Mouse (Mus musculus) intestine, embryonic 14.5 days (tissue): ENCODE measurements around the gene Nhsl2. TPM values are rescaled to one million over a fixed set of nuclear protein-coding genes. Genes with fewer than 3 reads are reported as not detected.

Experiments
- ATAC-seq: fragments of 200-750 bp; cut with Nextera tagmentation; replicated peaks from 2 replicates; pipeline ENCODE4 v1.8.0; 2017; ENCODE audit warnings: low read depth, moderate number of reproducible peaks, moderate TSS enrichment, moderate library complexity; ENCODE audit not compliant: low FRiP score, low TSS enrichment
- DNase-seq: peaks from one replicate; pipeline ENCODE4 v3.0.0-alpha.2; 2018; ENCODE audit warnings: low spot score
- H3K27ac ChIP-seq: fragments of 300-500 bp; sonication (generic); 2 replicates; pipeline ENCODE4 v1.5.1; 2014; ENCODE audit warnings: low read depth, mild to moderate bottlenecking, control low read depth
- H3K27me3 ChIP-seq: fragments of 300-500 bp; sonication (generic); replicated peaks from 2 replicates; pipeline ENCODE4 v1.6.1; 2014; ENCODE audit warnings: low read length, control low read depth; ENCODE audit not compliant: control insufficient read depth, insufficient read depth
- H3K36me3 ChIP-seq: fragments of 300-500 bp; sonication (generic); 2 replicates; pipeline ENCODE4 v1.6.1; 2014; ENCODE audit warnings: low read length, control low read depth; ENCODE audit not compliant: control insufficient read depth, insufficient read depth
- H3K4me1 ChIP-seq: fragments of 300-500 bp; sonication (generic); replicated peaks from 2 replicates; pipeline ENCODE4 v1.6.1; 2014; ENCODE audit warnings: low read length, control low read depth, mixed read lengths; ENCODE audit not compliant: control insufficient read depth, insufficient read depth
- H3K4me2 ChIP-seq: fragments of 300-500 bp; sonication (generic); 2 replicates; pipeline ENCODE4 v1.6.1; 2014; ENCODE audit warnings: low read length
- H3K4me3 ChIP-seq: fragments of 300-500 bp; sonication (generic); 2 replicates; pipeline ENCODE4 v1.5.1; 2014; ENCODE audit warnings: low read depth, low read length, control low read depth, mixed read lengths
- H3K9ac ChIP-seq: fragments of 300-500 bp; sonication (generic); 2 replicates; pipeline ENCODE4 v1.6.1; 2014; ENCODE audit warnings: mild to moderate bottlenecking, low read length
- H3K9me3 ChIP-seq: fragments of 300-500 bp; sonication (generic); 2 replicates; pipeline ENCODE4 v1.6.1; 2016; ENCODE audit warnings: low read length, control low read depth; ENCODE audit not compliant: control insufficient read depth
- WGBS: fragments of 180-500 bp; shearing (Covaris S2); extraction: QIAGEN DNeasy Blood & Tissue Kit; methylation state at CpG from one replicate; pipeline ENCODE4 v1.1.7; 2014; 5-methylcytosine and 5-hydroxymethylcytosine counted together
- polyA plus RNA-seq: library from polyadenylated mRNA; unstranded; fragments of >200 nt; fragmentation: Nextera tagmentation; extraction: Ambion mirVana; gene quantifications from 2 replicates; pipeline ENCODE4 v1.2.1, GENCODE M21; 2014

The Nhsl2 gene
- polyA plus RNA-seq, 1 experiment from 2014 or later: 13.8 TPM

- no peaks in the 10 kb centered on the region for H3K9me3 ChIP-seq
- H3K4me1 ChIP-seq: no peaks in the 10 kb centered on the region
- H3K36me3 ChIP-seq: no peaks in the 10 kb centered on the region
- no peak overlapping the region for H3K9ac ChIP-seq
- H3K4me2 ChIP-seq: no peak overlapping the region
- H3K4me3 ChIP-seq: no peak overlapping the region
- DNase-seq (no peak), ATAC-seq (no peak)
- 37% methylated on average over 2 of the region's 2 CpGs for WGBS
- H3K27me3 ChIP-seq: no peaks in the 10 kb centered on the region; the same call in 1 of the 2 replicates
- H3K27ac ChIP-seq: no peak overlapping the region
These were observed 184.4 kb downstream of the Nhsl2 start for GRCm38 (mm10) chrX:102033566-102033965.

DNA sequence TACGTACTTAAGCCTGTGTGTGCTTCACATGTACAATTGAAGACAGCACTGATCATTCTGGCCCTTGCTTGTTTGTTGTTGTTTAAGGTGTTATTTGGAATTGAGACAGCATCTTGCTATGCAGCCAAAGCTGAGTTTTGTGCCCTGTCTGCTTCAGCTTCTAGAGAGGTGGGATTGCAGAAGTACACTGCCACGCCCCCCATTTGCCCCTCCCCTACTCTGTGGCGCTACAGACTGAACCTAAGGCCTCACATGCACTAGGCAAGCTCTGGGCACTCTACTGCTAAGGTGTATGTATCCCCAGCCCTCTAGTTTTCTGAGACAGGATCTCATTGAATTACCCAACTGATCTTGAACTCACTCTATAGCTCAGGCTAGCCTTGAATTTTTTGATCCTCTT lies 186.5 kb downstream of the Nhsl2 start:
- DNase-seq (no peak), ATAC-seq (no peak)
- 68% methylated on average over 3 of the region's 3 CpGs for WGBS
- Histone ChIP-seq H3K4me3 (no peak overlapping the region), H3K36me3 (no peaks in the 10 kb centered on the region), H3K27me3 (no peaks in the 10 kb centered on the region; the same call in 1 of the 2 replicates), H3K4me2 (no peak overlapping the region), H3K4me1 (no peaks in the 10 kb centered on the region), H3K9me3 (no peaks in the 10 kb centered on the region), H3K27ac (no peak overlapping the region), H3K9ac (no peak overlapping the region)

GRCm38 (mm10) chrX:102036866-102037361 lies 187.7 kb downstream of the Nhsl2 start:
- ATAC-seq (no peak), DNase-seq (no peak)
- no peak overlapping the region for H3K27ac ChIP-seq
- no peak overlapping the region for H3K4me3 ChIP-seq
- H3K4me2 ChIP-seq: no peak overlapping the region
- no peaks in the 10 kb centered on the region for H3K9me3 ChIP-seq
- H3K9ac ChIP-seq: no peak overlapping the region
- H3K36me3 ChIP-seq: no peaks in the 10 kb centered on the region
- WGBS: 89% methylated on average over 3 of the region's 3 CpGs
- H3K27me3 ChIP-seq: no peaks in the 10 kb centered on the region
- H3K4me1 ChIP-seq: no peaks in the 10 kb centered on the region

GRCm38 (mm10) chrX:102037506-102037905 lies 188.3 kb downstream of the Nhsl2 start:
- WGBS: 88% methylated on average over 2 of the region's 2 CpGs

DNA sequence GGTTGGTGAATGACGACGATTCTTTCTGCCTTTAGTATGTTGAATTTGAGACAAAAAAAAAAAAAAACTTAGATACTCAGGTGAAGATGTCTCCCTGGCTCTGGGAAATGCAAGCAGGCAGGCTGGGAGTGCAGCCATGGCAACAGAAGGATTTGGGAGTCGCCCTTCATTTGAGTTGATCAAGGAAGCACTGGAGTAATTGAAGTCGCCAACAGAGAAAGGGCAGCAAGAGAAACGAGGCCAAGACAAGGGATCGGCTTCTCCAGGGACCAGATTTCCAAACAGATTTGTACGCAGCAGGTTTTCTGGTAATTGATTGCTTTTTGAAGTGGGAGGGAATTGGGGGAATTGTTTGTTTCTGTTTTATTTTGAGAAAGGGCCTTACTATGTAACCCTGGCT lies 192.4 kb downstream of the Nhsl2 start:
- DNase-seq: no peak
- H3K9ac ChIP-seq: no peak overlapping the region
- whole genome bisulfite sequencing: 61% methylated on average over 7 of the region's 7 CpGs
- no peak overlapping the region for H3K4me2 ChIP-seq
- H3K36me3 ChIP-seq: no peaks in the 10 kb centered on the region
- H3K27me3 ChIP-seq: no peaks in the 10 kb centered on the region
- H3K4me1 ChIP-seq: no peaks in the 10 kb centered on the region
- no peak overlapping the region for H3K27ac ChIP-seq
- H3K4me3 ChIP-seq: no peak overlapping the region
- no peak for ATAC-seq
- H3K9me3 ChIP-seq: no peaks in the 10 kb centered on the region

More at GRCm38 (mm10) chrX:102037506-102037905, 188.3 kb downstream of the Nhsl2 start:
- H3K4me3 ChIP-seq: no peak overlapping the region
- no peak overlapping the region for H3K9ac ChIP-seq
- H3K27me3 ChIP-seq: no peaks in the 10 kb centered on the region
- H3K36me3 ChIP-seq: no peaks in the 10 kb centered on the region
- no peaks in the 10 kb centered on the region for H3K4me1 ChIP-seq
- no peaks in the 10 kb centered on the region for H3K9me3 ChIP-seq
- H3K4me2 ChIP-seq: no peak overlapping the region
- ATAC-seq (no peak), DNase-seq (no peak)
- H3K27ac ChIP-seq: no peak overlapping the region

DNA sequence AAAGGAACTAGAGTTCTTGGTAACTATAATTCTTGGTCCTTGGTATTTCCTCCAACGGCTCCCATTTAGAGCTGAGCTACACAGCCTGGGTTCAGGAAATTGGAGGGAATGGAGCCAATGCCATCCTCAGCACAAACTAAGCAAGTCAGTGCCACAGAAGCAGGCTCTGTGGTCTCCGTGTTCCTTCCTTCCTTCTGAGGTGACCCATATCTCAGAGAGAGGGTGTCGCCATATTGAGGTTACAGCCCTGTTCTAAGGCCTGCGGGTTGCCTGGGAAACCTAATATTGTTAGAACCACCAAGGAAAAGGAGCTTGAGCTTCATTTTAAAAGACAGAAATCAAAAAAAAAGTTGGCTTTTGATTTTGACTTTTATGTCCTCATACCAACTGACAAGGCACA lies 193.2 kb downstream of the Nhsl2 start:
- Histone ChIP-seq H3K27ac (no peak overlapping the region), H3K4me2 (no peak overlapping the region), H3K9me3 (no peaks in the 10 kb centered on the region), H3K27me3 (no peaks in the 10 kb centered on the region), H3K4me3 (no peak overlapping the region), H3K36me3 (no peaks in the 10 kb centered on the region), H3K9ac (no peak overlapping the region), H3K4me1 (no peaks in the 10 kb centered on the region)
- WGBS: 76% methylated on average over 4 of the region's 4 CpGs
- DNase-seq (no peak), ATAC-seq (no peak)

GRCm38 (mm10) chrX:102050552-102050951 lies 201.4 kb downstream of the Nhsl2 start:
- no peak for DNase-seq
- Histone ChIP-seq H3K9me3 (no peaks in the 10 kb centered on the region), H3K27ac (no peak overlapping the region), H3K4me1 (no peaks in the 10 kb centered on the region), H3K4me3 (no peak overlapping the region), H3K9ac (no peak overlapping the region), H3K36me3 (no peaks in the 10 kb centered on the region), H3K4me2 (no peak overlapping the region), H3K27me3 (no peaks in the 10 kb centered on the region)
- WGBS: 76% methylated on average over 6 of the region's 6 CpGs
- no peak for ATAC-seq

DNA sequence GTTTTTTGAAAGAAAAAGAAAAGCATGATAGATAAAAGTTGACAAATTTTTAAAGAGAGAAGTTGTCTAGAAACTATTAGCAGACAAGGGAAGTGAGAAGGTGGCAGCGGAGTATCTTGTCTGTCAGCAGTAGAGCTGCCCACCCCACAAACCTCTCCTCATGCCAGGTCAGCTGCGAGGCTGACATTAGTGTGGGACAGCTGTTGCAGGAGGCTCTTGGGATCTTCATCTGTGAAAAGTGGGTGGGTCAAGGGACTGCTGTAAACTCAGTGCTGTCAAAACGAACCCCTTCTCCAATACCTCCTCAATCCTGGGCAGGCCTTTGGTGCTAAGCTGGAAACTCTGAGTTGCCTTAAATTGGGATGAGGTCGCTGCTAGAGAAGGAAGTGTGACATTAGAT lies 202.0 kb downstream of the Nhsl2 start:
- Histone ChIP-seq H3K4me3 (no peak overlapping the region), H3K4me2 (no peak overlapping the region), H3K4me1 (no peaks in the 10 kb centered on the region), H3K27me3 (no peaks in the 10 kb centered on the region), H3K9ac (no peak overlapping the region), H3K9me3 (no peaks in the 10 kb centered on the region), H3K27ac (no peak overlapping the region), H3K36me3 (no peaks in the 10 kb centered on the region)
- ATAC-seq (no peak), DNase-seq (no peak)
- WGBS: 70% methylated on average over 4 of the region's 4 CpGs

DNA sequence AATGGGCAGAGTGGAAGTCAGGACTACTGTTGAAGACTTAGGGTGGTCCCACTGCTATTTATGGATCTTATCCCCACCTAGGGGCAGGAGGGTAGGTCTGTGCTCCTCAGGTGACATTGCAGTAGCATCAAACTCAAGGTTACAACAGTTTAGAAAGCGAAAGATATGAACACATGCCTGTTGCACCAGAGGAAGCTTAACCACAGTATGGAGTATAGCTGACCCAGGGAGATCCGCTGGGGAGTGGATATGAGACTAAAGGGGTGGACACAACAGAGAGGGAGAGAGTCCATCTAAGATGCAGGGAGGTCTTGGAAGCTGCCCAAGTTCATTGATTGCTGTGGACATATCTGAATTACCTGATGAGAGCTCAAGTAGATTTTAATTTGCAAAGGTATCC lies 204.2 kb downstream of the Nhsl2 start:
- H3K9ac ChIP-seq: no peak overlapping the region

More for the DNA sequence above, 204.2 kb downstream of the Nhsl2 start:
- ATAC-seq (no peak), DNase-seq (no peak)
- no peaks in the 10 kb centered on the region for H3K9me3 ChIP-seq
- H3K36me3 ChIP-seq: no peaks in the 10 kb centered on the region
- no peaks in the 10 kb centered on the region for H3K4me1 ChIP-seq
- H3K4me2 ChIP-seq: no peak overlapping the region
- H3K27me3 ChIP-seq: no peaks in the 10 kb centered on the region
- no peak overlapping the region for H3K4me3 ChIP-seq
- 87% methylated on average over 2 of the region's 2 CpGs for WGBS
- H3K27ac ChIP-seq: no peak overlapping the region
